21 mouse cellular contexts compared by ENCODE assay signal in the genomic region with DNA sequence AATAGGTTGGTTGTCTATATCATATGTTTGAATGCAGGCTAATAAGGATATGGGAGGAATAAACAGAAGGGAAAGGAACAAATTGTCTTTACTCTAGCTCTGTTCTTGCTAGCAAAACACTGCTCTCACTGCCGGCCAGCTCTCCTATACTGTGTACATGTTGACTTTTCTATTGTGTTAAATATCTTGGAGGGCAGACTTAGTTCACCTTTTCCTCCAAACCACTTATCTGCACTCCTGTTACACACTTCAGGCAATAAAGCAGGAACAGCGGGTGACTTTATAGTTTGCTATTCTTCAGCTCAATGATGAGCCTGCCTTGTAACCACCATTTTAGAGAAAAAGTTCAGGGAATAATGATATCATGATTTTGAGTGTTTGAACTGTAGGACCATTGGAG.
DNase-seq lines count a peak whose midpoint lies in the region; ATAC-seq and TF ChIP-seq lines count a peak whose summit lies in the region.
"Had no signal": no experiment of that assay in that cellular context is flagged by ENCODE, and none has a peak within 500 bp of the region (broad histone marks: within the 10 kb centered on the region; RNA-seq: fewer than 3 reads in every experiment).

No protein-coding gene starts in this region.

- H3K4me2 ChIP-seq in lung, embryonic 14.5 days, result no peak overlapping the region
- no peak overlapping the region for H3K4me2 ChIP-seq in stomach, embryonic 14.5 days (replicated peaks; ENCODE audit: low read depth, low read length)
- H3K4me2 ChIP-seq in stomach, postnatal 0 days (replicated peaks; ENCODE audit: low read depth), result no peak overlapping the region
- H3K4me2 ChIP-seq: forebrain, embryonic 13.5 days; heart, embryonic 11.5 days; hindbrain, embryonic 12.5 days; hindbrain, embryonic 15.5 days had no signal

- ATAC-seq in lung, embryonic 14.5 days (ENCODE audit: insufficient read depth), result no peak
- ATAC-seq in stomach, embryonic 14.5 days (ENCODE audit: insufficient number of reproducible peaks, insufficient read depth, low FRiP score, low read depth), result peak; percentile 53; the same call in 1 of the 2 replicates
- ATAC-seq in stomach, postnatal 0 days (ENCODE audit: low FRiP score, low TSS enrichment), result no peak
- ATAC-seq: activated CD4-positive, CD25-positive, alpha-beta regulatory T cell, adult 4 months; forebrain, embryonic 13.5 days; forebrain, embryonic 16.5 days had no signal

- 43% methylated on average over 2 of the region's 2 CpGs for WGBS in lung, embryonic 14.5 days
- WGBS in stomach, embryonic 14.5 days, result 63% methylated on average over 2 of the region's 2 CpGs
- WGBS in stomach, postnatal 0 days, result 52% methylated on average over 2 of the region's 2 CpGs

- TF ChIP-seq CTCF in lung, embryonic 14.5 days (IDR thresholded peaks at IDR 0.05; ENCODE audit: low read depth), result no peak
- TF ChIP-seq CTCF in stomach, postnatal 0 days (IDR thresholded peaks at IDR 0.05; ENCODE audit: low read depth), result no peak

- no peak overlapping the region for H3K9ac ChIP-seq in lung, embryonic 14.5 days
- no peak overlapping the region for H3K9ac ChIP-seq in stomach, embryonic 14.5 days (replicated peaks; ENCODE audit: low read depth, low read length)
- no peak overlapping the region for H3K9ac ChIP-seq in stomach, postnatal 0 days (ENCODE audit: low read length)
- H3K9ac ChIP-seq: forebrain, embryonic 13.5 days; hindbrain, embryonic 12.5 days; hindbrain, embryonic 15.5 days had no signal

- no peak overlapping the region for H3K4me3 ChIP-seq in lung, embryonic 14.5 days (ENCODE audit: low read depth, low read length)
- no peak overlapping the region for H3K4me3 ChIP-seq in stomach, embryonic 14.5 days (ENCODE audit: low read depth, low read length)
- no peak overlapping the region for H3K4me3 ChIP-seq in stomach, postnatal 0 days (ENCODE audit: low read depth, low read length)
- H3K4me3 ChIP-seq: forebrain, embryonic 10.5 days; forebrain, embryonic 13.5 days; heart, adult 2 months; hindbrain, embryonic 12.5 days; hindbrain, embryonic 15.5 days had no signal

- no peaks in the 10 kb centered on the region for H3K4me1 ChIP-seq in lung, embryonic 14.5 days (ENCODE audit: insufficient read depth)
- H3K4me1 ChIP-seq in stomach, embryonic 14.5 days (ENCODE audit: control insufficient read depth, insufficient read depth, low read length), result no peaks in the 10 kb centered on the region
- H3K4me1 ChIP-seq in stomach, postnatal 0 days (replicated peaks; ENCODE audit: control insufficient read depth, insufficient read depth), result no peaks in the 10 kb centered on the region
- H3K4me1 ChIP-seq: forebrain, embryonic 13.5 days; hindbrain, embryonic 12.5 days; hindbrain, embryonic 15.5 days had no signal

- H3K9me3 ChIP-seq in lung, embryonic 14.5 days (ENCODE audit: low read depth, low read length), result no peaks in the 10 kb centered on the region
- H3K9me3 ChIP-seq in stomach, embryonic 14.5 days (ENCODE audit: control insufficient read depth, low read depth, low read length), result no peaks in the 10 kb centered on the region
- H3K9me3 ChIP-seq in stomach, postnatal 0 days (ENCODE audit: control insufficient read depth, low read length), result no peaks in the 10 kb centered on the region
- H3K9me3 ChIP-seq: forebrain, embryonic 10.5 days; forebrain, embryonic 13.5 days; hindbrain, embryonic 12.5 days; hindbrain, embryonic 15.5 days had no signal

- TF ChIP-seq EP300 in stomach, postnatal 0 days (optimal IDR thresholded peaks at IDR 0.05), result no peak

- no peaks in the 10 kb centered on the region for H3K27me3 ChIP-seq in lung, embryonic 14.5 days (ENCODE audit: insufficient read depth, low read length)
- no peaks in the 10 kb centered on the region for H3K27me3 ChIP-seq in stomach, embryonic 14.5 days (ENCODE audit: control insufficient read depth, insufficient read depth, low read length)
- H3K27me3 ChIP-seq in stomach, postnatal 0 days (ENCODE audit: control insufficient read depth, insufficient read depth, low read length), result no peaks in the 10 kb centered on the region
- H3K27me3 ChIP-seq: forebrain, embryonic 13.5 days; hindbrain, embryonic 12.5 days; hindbrain, embryonic 15.5 days had no signal

- DNase-seq in lung, embryonic 14.5 days, result peak; percentile 1
- no peak for DNase-seq in lung, postnatal 10 days
- peak; percentile 2 for DNase-seq in lung, postnatal 25 days (ENCODE audit: low spot score)
- no peak for DNase-seq in lung, postnatal 36 days
- no peak for DNase-seq in stomach, postnatal 0 days (ENCODE audit: low spot score)
- DNase-seq: adrenal gland, adult 8-10 months; adrenal gland, postnatal 25 days; cerebellum, adult 11-12 months; cerebellum, adult 8-10 months; cerebellum, postnatal 36 days; gastrocnemius, postnatal 10 days; gastrocnemius, postnatal 36 days; heart, adult 2 months had no signal

- H3K27ac ChIP-seq in lung, embryonic 14.5 days (ENCODE audit: low read depth), result no peak overlapping the region
- no peak overlapping the region for H3K27ac ChIP-seq in stomach, embryonic 14.5 days (ENCODE audit: low read length)
- H3K27ac ChIP-seq in stomach, postnatal 0 days (replicated peaks), result no peak overlapping the region
- H3K27ac ChIP-seq: forebrain, embryonic 10.5 days; forebrain, embryonic 13.5 days; heart, adult 2 months; hindbrain, embryonic 12.5 days; hindbrain, embryonic 15.5 days had no signal

- H3K36me3 ChIP-seq in lung, embryonic 14.5 days (ENCODE audit: insufficient read depth), result no peaks in the 10 kb centered on the region
- no peaks in the 10 kb centered on the region for H3K36me3 ChIP-seq in stomach, embryonic 14.5 days (ENCODE audit: control insufficient read depth, insufficient read depth, low read length)
- H3K36me3 ChIP-seq in stomach, postnatal 0 days (ENCODE audit: control insufficient read depth, insufficient read depth, low read length), result no peaks in the 10 kb centered on the region
- H3K36me3 ChIP-seq: forebrain, embryonic 10.5 days; hindbrain, embryonic 12.5 days; hindbrain, embryonic 15.5 days had no signal

Comparison
In these comparisons a context has a peak if more than half of its experiments do, and no peak if none do; other contexts are left out.
1. DNase-seq: peak in lung, embryonic 14.5 days (single experiment) and lung, postnatal 25 days (single experiment); none in lung, postnatal 10 days (single experiment), lung, postnatal 36 days (single experiment) and stomach, postnatal 0 days (single experiment).